Mouse (Mus musculus) megakaryocyte, embryonic 14.5 days (primary cell): ENCODE measurements around the gene Gm49383.

ENCODE experiments used
- FLI1 ChIP-seq: IDR thresholded peaks from 2 replicates; pipeline ENCODE4 v1.6.1; 2012; ENCODE audit warnings: low read length, inconsistent platforms, mixed read lengths
- GATA1 ChIP-seq: IDR thresholded peaks from 3 replicates; pipeline ENCODE4 v1.6.1; 2012; ENCODE audit warnings: mixed read lengths, low read length, inconsistent platforms, borderline replicate concordance

GRCm38 (mm10) chr12:69184342-69185295, 12.3 kb downstream of the Gm49383 start:
- TF ChIP-seq GATA1 (no peak), FLI1 (no peak)
